Mouse (Mus musculus) macrophage (primary cell): ENCODE measurements around the gene Popdc3. TPM values are rescaled to one million over a fixed set of nuclear protein-coding genes. Genes with fewer than 3 reads are reported as not detected.
"Not testable (repeated sequence)": the region's sequence is repeated elsewhere in the genome, so short reads cannot be mapped to it uniquely, and the experiment has no call there.

Experiments used
- H3K27ac ChIP-seq: fragments of 350-480 bp; formaldehyde crosslinking; 2 replicates; pipeline ENCODE4 v1.9.0; 2021
- H3K36me3 ChIP-seq: fragments of 350-480 bp; formaldehyde crosslinking; 2 replicates; pipeline ENCODE4 v1.9.0; 2021; ENCODE audit errors: inconsistent target
- H3K4me3 ChIP-seq: fragments of 350-480 bp; formaldehyde crosslinking; 2 replicates; pipeline ENCODE4 v1.9.0; 2021; ENCODE audit errors: inconsistent target
- H3K79me2 ChIP-seq: fragments of 350-480 bp; formaldehyde crosslinking; 2 replicates; pipeline ENCODE4 v1.9.0; 2021; ENCODE audit errors: inconsistent target
- WGBS: methylation state at CpG from one replicate; pipeline ENCODE4 v1.1.7; 2026; ENCODE audit warnings: inconsistent platforms; ENCODE audit not compliant: missing documents; 5-methylcytosine and 5-hydroxymethylcytosine counted together
- polyA plus RNA-seq: library from polyadenylated mRNA; stranded (reverse); fragments of 250-400 nt; gene quantifications from 3 replicates; pipeline ENCODE4 v1.2.4, GENCODE M21; 2018; ENCODE audit warnings: inconsistent platforms
- total RNA-seq, 78 experiments: library from RNA; depleted of rRNA; stranded (reverse); fragments of 250-400 nt; gene quantifications; 1 replicate in 9 of 78; 2 replicates in 24 of 78; 3 replicates in 43 of 78; 4 replicates in 2 of 78; pipeline ENCODE4 v1.2.4; 2018; ENCODE audit warnings: inconsistent platforms in 56 of 78

Popdc3 gene
- total RNA-seq (2018; cell fraction: chromatin; rRNA removed), result not detected
- total RNA-seq (2018; cell fraction: cytosol; rRNA removed), result not detected
- total RNA-seq (2018; cell fraction: nucleus; rRNA removed), result not detected
- polyA plus RNA-seq, result not detected in 3 replicates

- H3K27ac ChIP-seq, H3K79me2 ChIP-seq, H3K36me3 ChIP-seq, H3K4me3 ChIP-seq: not testable (repeated sequence)
- no CpG with 5 or more reads among the region's 5 CpGs for WGBS
These were observed at the start of gene Popdc3 for GRCm38 (mm10) chr10:45177798-45178197. Gene Popdc3 (plus strand): TSS chr10:45178098.

GRCm38 (mm10) chr10:45129105-45129504, 48.8 kb upstream of the Popdc3 start:
- no peak overlapping the region for H3K4me3 ChIP-seq
- peaks cover 14% of the 10 kb centered on the region; the same call in 1 of the 2 replicates for H3K36me3 ChIP-seq
- H3K79me2 ChIP-seq, result no peaks in the 10 kb centered on the region
- H3K27ac ChIP-seq, result no peak overlapping the region
- WGBS, result 40% methylated on average over 11 of the region's 11 CpGs

DNA sequence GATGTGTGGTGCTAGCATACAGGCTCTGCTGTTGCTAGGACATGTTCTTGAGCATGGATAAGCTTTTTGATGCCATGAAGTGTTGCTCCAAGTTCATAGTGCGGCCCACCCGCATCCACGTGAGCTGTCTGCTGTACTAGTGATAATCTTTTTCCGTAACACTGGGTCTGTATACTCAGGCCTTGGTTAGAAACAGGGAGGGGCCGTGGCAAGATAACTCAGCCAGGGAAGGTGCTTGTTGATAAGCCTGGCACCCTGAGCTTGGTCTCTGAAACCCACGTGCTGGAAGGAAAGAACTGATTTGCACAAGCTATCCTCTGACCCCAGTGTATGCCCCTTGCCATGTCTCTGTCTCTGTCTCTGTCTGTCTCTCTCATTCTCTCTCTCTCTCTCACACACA, 47.9 kb upstream of the Popdc3 start:
- WGBS, result 87% methylated on average over 6 of the region's 6 CpGs
- Histone ChIP-seq H3K36me3 (peaks cover 14% of the 10 kb centered on the region; the same call in 1 of the 2 replicates), H3K79me2 (no peaks in the 10 kb centered on the region), H3K4me3 (no peak overlapping the region), H3K27ac (no peak overlapping the region)

- Histone ChIP-seq H3K79me2 (no peaks in the 10 kb centered on the region), H3K4me3 (no peak overlapping the region), H3K36me3 (peaks cover 8% of the 10 kb centered on the region; the same call in 1 of the 2 replicates), H3K27ac (no peak overlapping the region)
- 92% methylated on average over 4 of the region's 4 CpGs for WGBS
These were observed 45.5 kb upstream of the Popdc3 start for GRCm38 (mm10) chr10:45132371-45132770.

GRCm38 (mm10) chr10:45136806-45137205, 41.1 kb upstream of the Popdc3 start:
- WGBS, result 97% methylated on average over 7 of the region's 7 CpGs
- no peaks in the 10 kb centered on the region for H3K79me2 ChIP-seq
- H3K36me3 ChIP-seq, result no peaks in the 10 kb centered on the region

GRCm38 (mm10) chr10:45139910-45140309, 38.0 kb upstream of the Popdc3 start:
- H3K79me2 ChIP-seq, result no peaks in the 10 kb centered on the region
- no peaks in the 10 kb centered on the region for H3K36me3 ChIP-seq
- no peak overlapping the region for H3K27ac ChIP-seq
- no peak overlapping the region for H3K4me3 ChIP-seq
- 96% methylated on average over 4 of the region's 4 CpGs for WGBS

More at GRCm38 (mm10) chr10:45136806-45137205, 41.1 kb upstream of the Popdc3 start:
- Histone ChIP-seq H3K27ac (no peak overlapping the region), H3K4me3 (no peak overlapping the region)

GRCm38 (mm10) chr10:45140474-45141212, 37.3 kb upstream of the Popdc3 start:
- H3K27ac ChIP-seq, result no peak overlapping the region
- H3K4me3 ChIP-seq, result no peak overlapping the region
- WGBS, result 97% methylated on average over 7 of the region's 7 CpGs
- no peaks in the 10 kb centered on the region for H3K79me2 ChIP-seq
- H3K36me3 ChIP-seq, result no peaks in the 10 kb centered on the region

- Histone ChIP-seq H3K79me2 (no peaks in the 10 kb centered on the region), H3K4me3 (no peak overlapping the region), H3K27ac (no peak overlapping the region), H3K36me3 (no peaks in the 10 kb centered on the region)
- WGBS, result 95% methylated on average over 5 of the region's 5 CpGs
These were observed 35.5 kb upstream of the Popdc3 start for GRCm38 (mm10) chr10:45142359-45142758.

- Histone ChIP-seq H3K4me3 (no peak overlapping the region), H3K27ac (no peak overlapping the region), H3K79me2 (no peaks in the 10 kb centered on the region), H3K36me3 (no peaks in the 10 kb centered on the region)
- WGBS, result 94% methylated on average over 6 of the region's 6 CpGs
These were observed 33.7 kb upstream of the Popdc3 start for GRCm38 (mm10) chr10:45144038-45144817.

DNA sequence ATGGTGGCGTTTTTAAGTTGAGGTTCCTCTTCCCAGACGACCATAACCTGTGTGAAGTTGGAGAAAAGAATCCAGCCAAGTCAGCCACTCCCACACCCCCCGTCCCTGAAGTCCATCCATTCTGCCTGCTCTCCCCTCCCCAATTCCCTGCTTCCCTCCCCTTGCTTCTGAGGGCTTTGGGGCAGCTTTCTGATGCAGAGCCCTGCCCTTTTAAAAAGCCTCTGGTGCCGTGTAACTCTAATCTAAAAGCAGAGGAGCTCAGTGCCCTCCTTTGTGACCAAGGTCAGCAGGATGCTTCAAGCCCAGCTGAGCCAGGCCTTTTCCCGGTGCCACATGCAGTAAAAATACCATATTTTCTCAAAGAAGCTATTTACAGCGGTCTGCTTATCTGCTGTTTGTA, 31.1 kb upstream of the Popdc3 start:
- no peak overlapping the region for H3K27ac ChIP-seq
- no peak overlapping the region for H3K4me3 ChIP-seq
- H3K79me2 ChIP-seq, result no peaks in the 10 kb centered on the region
- 81% methylated on average over 6 of the region's 6 CpGs for WGBS
- peaks cover 16% of the 10 kb centered on the region; the same call in 1 of the 2 replicates for H3K36me3 ChIP-seq

- no peak overlapping the region for H3K4me3 ChIP-seq
- H3K36me3 ChIP-seq, result peaks cover 16% of the 10 kb centered on the region; the same call in 1 of the 2 replicates
- WGBS, result 82% methylated on average over 5 of the region's 5 CpGs
- no peak overlapping the region for H3K27ac ChIP-seq
- H3K79me2 ChIP-seq, result no peaks in the 10 kb centered on the region
These were observed 26.8 kb upstream of the Popdc3 start for GRCm38 (mm10) chr10:45151137-45151536.

DNA sequence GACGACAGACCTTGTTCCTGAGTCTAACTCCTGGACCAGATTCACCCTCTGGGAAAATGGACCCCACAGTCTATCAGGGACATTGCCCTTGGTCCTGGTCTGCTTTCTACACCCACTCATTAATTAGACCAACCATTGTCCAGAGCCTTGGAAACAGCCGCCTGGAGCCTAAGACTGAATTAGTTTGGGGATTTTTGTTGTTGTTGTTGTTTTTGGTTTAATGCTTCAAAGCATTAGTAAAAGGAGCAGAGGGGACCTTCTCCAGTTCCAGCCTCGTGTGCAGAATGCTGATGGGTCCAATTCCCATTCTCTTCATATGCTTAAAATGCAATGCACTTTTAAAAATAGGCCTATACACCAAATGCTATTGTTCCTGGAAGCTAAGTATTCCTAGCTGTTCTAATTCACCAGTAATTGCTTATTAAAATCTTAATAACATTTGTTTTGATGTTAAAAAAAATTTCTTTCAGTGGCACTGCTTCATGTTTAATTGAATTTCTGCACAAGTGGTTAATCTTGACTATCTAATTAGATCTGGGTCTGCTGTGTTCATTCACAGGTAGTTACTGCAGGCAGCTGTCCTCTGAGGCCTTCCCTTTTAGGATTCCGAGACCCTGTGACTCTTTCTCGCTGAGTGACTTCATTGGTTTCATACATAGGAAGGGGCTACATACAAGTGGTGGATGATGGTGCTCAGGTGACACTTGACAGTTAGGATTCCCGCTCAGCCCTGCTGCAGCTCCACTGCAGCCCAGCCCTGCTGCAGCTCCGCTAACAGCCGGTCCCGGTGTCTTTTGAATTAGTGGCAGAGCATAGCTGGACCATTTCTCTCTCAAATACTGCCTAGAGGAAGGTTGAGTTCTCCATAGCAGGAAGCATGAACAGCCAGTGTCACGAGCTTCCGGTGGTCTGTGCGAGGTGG, 25.9 kb upstream of the Popdc3 start:
- H3K27ac ChIP-seq, result no peak overlapping the region
- H3K4me3 ChIP-seq, result no peak overlapping the region
- peaks cover 20% of the 10 kb centered on the region; the same call in 1 of the 2 replicates for H3K36me3 ChIP-seq
- 94% methylated on average over 12 of the region's 12 CpGs for WGBS
- H3K79me2 ChIP-seq, result no peaks in the 10 kb centered on the region

GRCm38 (mm10) chr10:45154557-45155060, 23.3 kb upstream of the Popdc3 start:
- H3K79me2 ChIP-seq, result no peaks in the 10 kb centered on the region
- WGBS, result 91% methylated on average over 14 of the region's 14 CpGs
- no peak overlapping the region for H3K27ac ChIP-seq
- H3K36me3 ChIP-seq, result peaks cover 31% of the 10 kb centered on the region
- no peak overlapping the region for H3K4me3 ChIP-seq

- H3K36me3 ChIP-seq, result no peaks in the 10 kb centered on the region
- 89% methylated on average over 8 of the region's 8 CpGs for WGBS
- no peak overlapping the region for H3K4me3 ChIP-seq
- no peak overlapping the region for H3K27ac ChIP-seq
- H3K79me2 ChIP-seq, result no peaks in the 10 kb centered on the region
These were observed 12.0 kb upstream of the Popdc3 start for GRCm38 (mm10) chr10:45165851-45166250.
